Mouse (Mus musculus): ENCODE results near the gene Ssrp1.

DNA sequence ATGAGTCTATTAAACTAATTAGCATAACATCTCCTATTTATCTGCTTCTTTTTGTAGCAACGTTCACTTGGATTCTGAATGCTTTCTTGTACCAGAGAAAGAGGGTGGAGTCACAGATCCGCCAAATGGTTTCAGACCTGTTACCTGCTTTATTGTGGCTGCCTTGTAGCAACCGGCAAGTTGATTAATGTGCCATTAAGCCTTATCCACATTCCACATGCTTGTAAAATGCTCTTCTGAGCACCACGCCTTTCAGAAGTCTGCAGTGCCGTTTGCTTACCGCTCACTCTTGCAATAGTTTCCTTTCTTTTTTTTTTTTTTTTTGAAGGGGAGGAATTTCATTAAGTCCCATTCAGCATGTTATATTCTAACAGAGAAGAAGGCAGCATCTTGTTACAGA lies 7.1 kb upstream of the Ssrp1 start:
- TF ChIP-seq CTCF (IDR thresholded peaks at IDR 0.05; ENCODE audit: low read depth) (no peak), EP300 (IDR thresholded peaks at IDR 0.05; ENCODE audit: low read depth) (no peak)

All from liver, postnatal 0 days (tissue).